Mouse (Mus musculus): ENCODE results near the gene Btbd2.
"Not testable (repeated sequence)": the region's sequence is repeated elsewhere in the genome, so short reads cannot be mapped to it uniquely, and the experiment has no call there.

Btbd2 gene

GRCm38 (mm10) chr10:80669737-80670485 is 13.0 kb upstream of the Btbd2 start:
- peak; percentile 58 for DNase-seq (ENCODE audit: low read depth, low spot score)

- DNase-seq (ENCODE audit: low read depth, low spot score): no peak
Measured at GRCm38 (mm10) chr10:80669018-80669417, 12.1 kb upstream of the Btbd2 start.

GRCm38 (mm10) chr10:80668614-80669013 is 11.7 kb upstream of the Btbd2 start:
- no peak for DNase-seq (ENCODE audit: low read depth, low spot score)

GRCm38 (mm10) chr10:80666837-80667412 is 10.1 kb upstream of the Btbd2 start:
- DNase-seq (ENCODE audit: low read depth, low spot score): no peak

GRCm38 (mm10) chr10:80665981-80666733 is 9.3 kb upstream of the Btbd2 start:
- no peak for DNase-seq (ENCODE audit: low read depth, low spot score)

GRCm38 (mm10) chr10:80665459-80665858 is 8.6 kb upstream of the Btbd2 start:
- no peak for DNase-seq (ENCODE audit: low read depth, low spot score)

- peak; percentile 72 for DNase-seq (ENCODE audit: low read depth, low spot score)
Measured at GRCm38 (mm10) chr10:80665016-80665380, 8.1 kb upstream of the Btbd2 start.

GRCm38 (mm10) chr10:80664197-80665015 is 7.5 kb upstream of the Btbd2 start:
- DNase-seq (ENCODE audit: low read depth, low spot score): peak; percentile 88

- no peak for DNase-seq (ENCODE audit: low read depth, low spot score)
Measured at GRCm38 (mm10) chr10:80663485-80664196, 6.8 kb upstream of the Btbd2 start.

GRCm38 (mm10) chr10:80661149-80661548 is 4.3 kb upstream of the Btbd2 start:
- no peak for DNase-seq (ENCODE audit: low read depth, low spot score)

GRCm38 (mm10) chr10:80659213-80659612 is 2.3 kb upstream of the Btbd2 start:
- DNase-seq (ENCODE audit: low read depth, low spot score): peak; percentile 85

- DNase-seq (ENCODE audit: low read depth, low spot score): no peak
Measured at GRCm38 (mm10) chr10:80658841-80659202, 2.0 kb upstream of the Btbd2 start.

GRCm38 (mm10) chr10:80658194-80658840 is 1.4 kb upstream of the Btbd2 start:
- no peak for DNase-seq (ENCODE audit: low read depth, low spot score)

- peak; percentile 99 for DNase-seq (ENCODE audit: low read depth, low spot score)
Measured at GRCm38 (mm10) chr10:80656130-80656862, 575 bp downstream of the Btbd2 start.

GRCm38 (mm10) chr10:80655406-80656129 is 1.3 kb downstream of the Btbd2 start:
- no peak for DNase-seq (ENCODE audit: low read depth, low spot score)

- no peak for DNase-seq (ENCODE audit: low read depth, low spot score)
Measured at GRCm38 (mm10) chr10:80654866-80655265, 2.0 kb downstream of the Btbd2 start.

- peak; percentile 67 for DNase-seq (ENCODE audit: low read depth, low spot score)
Measured at GRCm38 (mm10) chr10:80653156-80653720, 3.6 kb downstream of the Btbd2 start.

- DNase-seq (ENCODE audit: low read depth, low spot score): no peak
Measured at GRCm38 (mm10) chr10:80650392-80650791, 6.5 kb downstream of the Btbd2 start.

- not testable (repeated sequence) for DNase-seq (ENCODE audit: low read depth, low spot score)
Measured at GRCm38 (mm10) chr10:80649910-80650309, 7.0 kb downstream of the Btbd2 start.

All from 3T3-L1 (cell line).